Mouse (Mus musculus) G1E (cell line): ENCODE data around the gene Sfr1.

ENCODE experiments used
- CTCF ChIP-seq: IDR thresholded peaks from 2 replicates; pipeline ENCODE4 v1.5.1; 2012; ENCODE audit warnings: low read depth, low read length, inconsistent platforms, mixed read lengths
- GATA1 ChIP-seq: IDR thresholded peaks from 2 replicates; pipeline ENCODE4 v1.6.1; 2012; ENCODE audit warnings: borderline replicate concordance, low read length, inconsistent platforms, mixed read lengths
- GATA2 ChIP-seq: IDR thresholded peaks from 2 replicates; pipeline ENCODE4 v1.6.1; 2012; ENCODE audit warnings: low read depth, low read length, inconsistent platforms, borderline replicate concordance
- POLR2AphosphoS5 ChIP-seq: IDR thresholded peaks from 2 replicates; pipeline ENCODE4 v1.6.1; 2012; ENCODE audit warnings: low read depth, low read length, inconsistent platforms; ENCODE audit not compliant: insufficient replicate concordance
- TAL1 ChIP-seq: conservative IDR thresholded peaks from 2 replicates; pipeline ENCODE4 v1.6.1; 2012; ENCODE audit warnings: low read depth, low read length, inconsistent platforms, mixed read lengths

DNA sequence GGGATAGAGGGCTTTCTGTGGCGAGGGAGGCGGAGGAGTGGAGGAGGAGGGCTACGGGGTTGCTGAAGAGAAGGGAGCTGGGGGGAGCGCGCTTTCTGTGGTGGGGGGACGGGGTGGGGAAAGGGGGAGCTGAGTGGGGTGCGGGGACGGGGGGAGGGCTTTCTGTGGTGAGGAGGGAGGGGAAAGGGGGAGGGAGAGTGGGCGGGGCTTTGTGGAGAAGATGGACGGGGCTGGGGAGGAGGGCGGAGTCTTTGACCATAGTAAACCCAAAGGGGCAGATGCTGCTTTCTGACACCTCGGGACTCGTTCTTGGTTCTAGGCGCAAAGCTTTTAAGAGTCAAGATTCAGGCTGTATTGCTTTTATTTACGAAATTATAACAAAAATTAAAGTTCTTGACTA is 449 bp downstream of the Sfr1 start:
- no peak for TF ChIP-seq CTCF
- TF ChIP-seq POLR2AphosphoS5 = no peak
- TF ChIP-seq GATA1 = no peak
- no peak for TF ChIP-seq TAL1
- no peak for TF ChIP-seq GATA2
